ENCODE assay signal across 12 mouse cellular contexts in the genomic region with DNA sequence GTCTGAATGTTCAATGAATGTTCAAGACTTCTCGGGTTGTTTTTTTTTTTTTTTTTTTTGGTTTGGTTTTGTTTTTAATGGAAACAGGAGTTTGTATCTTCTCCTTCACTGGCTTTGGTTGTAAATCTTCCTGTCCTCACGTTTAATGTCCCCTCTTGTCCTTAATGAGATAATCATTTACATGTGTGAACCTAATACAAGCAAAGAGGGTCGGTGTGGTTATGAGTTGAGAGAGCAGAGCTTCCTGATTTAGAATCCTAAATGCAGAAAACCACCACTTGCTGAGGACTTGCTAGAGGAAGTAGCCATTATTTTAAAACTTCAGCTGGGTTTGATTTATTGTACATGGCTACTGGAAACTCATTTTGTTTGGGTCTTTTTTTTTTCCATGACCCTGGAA.
"Had no signal": no experiment of that assay in that cellular context is flagged by ENCODE, and none has a peak within 500 bp of the region (broad histone marks: within the 10 kb centered on the region; RNA-seq: fewer than 3 reads in every experiment).

No protein-coding gene starts in this region.

- DNase-seq: kidney, adult 9 months; kidney, postnatal 14 days; left cerebral cortex, postnatal 4 days; lung, adult 18-20 months; lung, postnatal 36 days; right cerebral cortex, postnatal 14 days; thymus, postnatal 14 days had no signal

- H3K27me3 ChIP-seq: stomach, embryonic 15.5 days had no signal

- H3K4me2 ChIP-seq: limb, embryonic 13.5 days; midbrain, embryonic 12.5 days; stomach, embryonic 15.5 days had no signal

- ATAC-seq: midbrain, embryonic 16.5 days had no signal

- H3K27ac ChIP-seq: limb, embryonic 13.5 days; liver, embryonic 14.5 days; midbrain, embryonic 12.5 days; stomach, embryonic 15.5 days had no signal

- H3K4me3 ChIP-seq: limb, embryonic 13.5 days; midbrain, embryonic 12.5 days; stomach, embryonic 15.5 days had no signal

- H3K9ac ChIP-seq: limb, embryonic 13.5 days; liver, embryonic 14.5 days; midbrain, embryonic 12.5 days; stomach, embryonic 15.5 days had no signal

- H3K36me3 ChIP-seq: limb, embryonic 13.5 days; midbrain, embryonic 12.5 days; stomach, embryonic 15.5 days had no signal

- H3K9me3 ChIP-seq: limb, embryonic 13.5 days; midbrain, embryonic 12.5 days; stomach, embryonic 15.5 days had no signal
